Mouse (Mus musculus): ENCODE measurements around the gene Serpinc1.

- TF ChIP-seq GATA1 (IDR thresholded peaks at IDR 0.05; ENCODE audit: borderline replicate concordance, low read length) (no peak), FLI1 (IDR thresholded peaks at IDR 0.05; ENCODE audit: low read length) (no peak)
Observed at GRCm38 (mm10) chr1:160931320-160931719, 47.1 kb upstream of the Serpinc1 start.
